Mouse (Mus musculus) stomach, postnatal 0 days (tissue): Measurements from ENCODE around the gene Arid5b. TPM values are rescaled to one million over a fixed set of nuclear protein-coding genes. Genes with fewer than 3 reads are reported as not detected.

Experiments used
- ATAC-seq: fragments of 200-750 bp; cut with Nextera tagmentation; 2 replicates; pipeline ENCODE4 v1.8.0; 2017; ENCODE audit not compliant: low FRiP score, low TSS enrichment
- DNase-seq: peaks from one replicate; pipeline ENCODE4 v3.0.0-alpha.2; 2016; ENCODE audit warnings: low spot score
- H3K27ac ChIP-seq: fragments of 300-500 bp; sonication (generic); replicated peaks from 2 replicates; pipeline ENCODE4 v1.5.1; 2014; ENCODE audit warnings: mild to moderate bottlenecking, control low read depth
- H3K27me3 ChIP-seq: fragments of 300-500 bp; sonication (generic); 2 replicates; pipeline ENCODE4 v1.6.1; 2014; ENCODE audit warnings: low read length; ENCODE audit not compliant: control insufficient read depth, insufficient read depth
- H3K36me3 ChIP-seq: fragments of 300-500 bp; sonication (generic); 2 replicates; pipeline ENCODE4 v1.6.1; 2014; ENCODE audit warnings: low read length, mixed read lengths; ENCODE audit not compliant: control insufficient read depth, insufficient read depth
- H3K4me1 ChIP-seq: fragments of 300-500 bp; sonication (generic); replicated peaks from 2 replicates; pipeline ENCODE4 v1.6.1; 2014; ENCODE audit warnings: antibody characterized with exemption; ENCODE audit not compliant: control insufficient read depth, insufficient read depth
- H3K4me2 ChIP-seq: fragments of 300-500 bp; sonication (generic); replicated peaks from 2 replicates; pipeline ENCODE4 v1.6.1; 2014; ENCODE audit warnings: low read depth, mild to moderate bottlenecking, control low read depth, moderate library complexity
- H3K4me3 ChIP-seq: fragments of 300-500 bp; sonication (generic); 2 replicates; pipeline ENCODE4 v1.5.1; 2014; ENCODE audit warnings: low read depth, low read length, control low read depth
- H3K9ac ChIP-seq: fragments of 300-500 bp; sonication (generic); 2 replicates; pipeline ENCODE4 v1.6.1; 2014; ENCODE audit warnings: mild to moderate bottlenecking, low read length, control low read depth, mixed read lengths
- H3K9me3 ChIP-seq: fragments of 300-500 bp; sonication (generic); 2 replicates; pipeline ENCODE4 v1.6.1; 2016; ENCODE audit warnings: low read length; ENCODE audit not compliant: control insufficient read depth
- CTCF ChIP-seq: IDR thresholded peaks from 2 replicates; pipeline ENCODE4 v1.5.1; 2016; ENCODE audit warnings: antibody characterized with exemption, low read depth, mild to moderate bottlenecking, moderate library complexity
- EP300 ChIP-seq: optimal IDR thresholded peaks from 2 replicates; pipeline ENCODE3; 2016; ENCODE audit warnings: antibody characterized with exemption
- WGBS: fragments of 180-500 bp; shearing (Covaris S2); extraction: QIAGEN DNeasy Blood & Tissue Kit; methylation state at CpG from one replicate; pipeline ENCODE4 v1.1.7; 2014; 5-methylcytosine and 5-hydroxymethylcytosine counted together
- polyA plus RNA-seq: library from polyadenylated mRNA; unstranded; fragments of >200 nt; fragmentation: Nextera tagmentation; extraction: Ambion mirVana; gene quantifications from 2 replicates; pipeline ENCODE4 v1.2.1, GENCODE M21; 2015

Arid5b gene
- polyA plus RNA-seq, 1 experiment from 2014 or later = 18.3 TPM

- TF ChIP-seq EP300 = no peak
- TF ChIP-seq CTCF = no peak
- no peak for ATAC-seq
- no peaks in the 10 kb centered on the region for H3K9me3 ChIP-seq
- no peak overlapping the region for H3K9ac ChIP-seq
- no peak overlapping the region for H3K27ac ChIP-seq
- 71% methylated on average over 2 of the region's 2 CpGs for WGBS
- peaks cover 7% of the 10 kb centered on the region for H3K4me1 ChIP-seq
- no peak for DNase-seq
- H3K4me2 ChIP-seq = no peak overlapping the region
- no peak overlapping the region for H3K4me3 ChIP-seq
- H3K36me3 ChIP-seq = peaks cover 12% of the 10 kb centered on the region; the same call in 1 of the 2 replicates
- no peaks in the 10 kb centered on the region for H3K27me3 ChIP-seq
Measured at GRCm38 (mm10) chr10:68124985-68125384, 153.6 kb downstream of the Arid5b start.

GRCm38 (mm10) chr10:68123446-68123845, 155.1 kb downstream of the Arid5b start:
- Histone ChIP-seq H3K36me3 (peaks cover 14% of the 10 kb centered on the region; the same call in 1 of the 2 replicates), H3K9ac (no peak overlapping the region), H3K27me3 (no peaks in the 10 kb centered on the region), H3K4me2 (no peak overlapping the region), H3K4me1 (peaks cover 2% of the 10 kb centered on the region), H3K27ac (no peak overlapping the region), H3K4me3 (no peak overlapping the region), H3K9me3 (no peaks in the 10 kb centered on the region)
- TF ChIP-seq EP300 = no peak
- TF ChIP-seq CTCF = no peak
- ATAC-seq (no peak), DNase-seq (no peak)
- 85% methylated on average over 4 of the region's 4 CpGs for WGBS

- no peaks in the 10 kb centered on the region for H3K27me3 ChIP-seq
- no peak overlapping the region for H3K4me3 ChIP-seq
- WGBS = 56% methylated on average over 4 of the region's 4 CpGs
- no peak overlapping the region for H3K9ac ChIP-seq
- no peak overlapping the region for H3K27ac ChIP-seq
- TF ChIP-seq EP300 (no peak), CTCF (no peak)
- DNase-seq = no peak
- no peaks in the 10 kb centered on the region for H3K9me3 ChIP-seq
- H3K36me3 ChIP-seq = peaks cover 18% of the 10 kb centered on the region; the same call in 1 of the 2 replicates
- ATAC-seq = no peak
- H3K4me1 ChIP-seq = no peaks in the 10 kb centered on the region; the same call in 1 of the 2 replicates
- H3K4me2 ChIP-seq = no peak overlapping the region
Measured at GRCm38 (mm10) chr10:68121960-68122359, 156.6 kb downstream of the Arid5b start.

DNA sequence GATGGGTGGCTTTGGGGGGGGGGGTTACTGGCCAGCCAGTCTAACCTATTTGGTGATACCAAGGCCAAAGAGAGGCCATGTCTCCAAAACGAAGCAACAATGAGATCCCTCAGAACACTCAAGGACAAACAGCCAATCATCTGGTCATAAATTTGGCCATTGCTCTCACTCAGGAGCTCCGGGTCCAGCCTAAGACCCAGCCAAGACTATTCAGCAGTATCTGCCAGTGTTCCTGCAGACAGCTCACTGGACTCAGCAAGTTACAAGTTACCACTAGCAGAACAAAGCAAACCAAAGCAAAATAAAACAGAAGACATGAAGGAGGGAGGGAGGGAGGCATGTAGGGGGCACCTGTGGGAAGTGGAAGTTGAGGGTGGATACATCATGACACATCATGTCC, 157.3 kb downstream of the Arid5b start:
- H3K9me3 ChIP-seq = no peaks in the 10 kb centered on the region
- no peak overlapping the region for H3K9ac ChIP-seq
- ATAC-seq = no peak
- DNase-seq = no peak
- no peaks in the 10 kb centered on the region; the same call in 1 of the 2 replicates for H3K4me1 ChIP-seq
- H3K36me3 ChIP-seq = peaks cover 18% of the 10 kb centered on the region; the same call in 1 of the 2 replicates
- no peak overlapping the region for H3K4me2 ChIP-seq
- H3K27me3 ChIP-seq = no peaks in the 10 kb centered on the region
- no peak overlapping the region for H3K4me3 ChIP-seq
- 90% methylated on average over 2 of the region's 2 CpGs for WGBS
- no peak overlapping the region for H3K27ac ChIP-seq
- no peak for TF ChIP-seq EP300
- no peak for TF ChIP-seq CTCF

GRCm38 (mm10) chr10:68120011-68120410, 158.5 kb downstream of the Arid5b start:
- Histone ChIP-seq H3K27ac (no peak overlapping the region), H3K4me2 (no peak overlapping the region), H3K4me1 (no peaks in the 10 kb centered on the region), H3K9me3 (no peaks in the 10 kb centered on the region), H3K36me3 (peaks cover 21% of the 10 kb centered on the region), H3K9ac (no peak overlapping the region), H3K27me3 (no peaks in the 10 kb centered on the region), H3K4me3 (no peak overlapping the region)
- DNase-seq = no peak
- TF ChIP-seq EP300 (no peak), CTCF (no peak)
- ATAC-seq = no peak
- WGBS = 74% methylated on average over 4 of the region's 4 CpGs

GRCm38 (mm10) chr10:68119285-68119684, 159.3 kb downstream of the Arid5b start:
- TF ChIP-seq CTCF (no peak), EP300 (no peak)
- Histone ChIP-seq H3K36me3 (peaks cover 20% of the 10 kb centered on the region), H3K9me3 (no peaks in the 10 kb centered on the region), H3K4me3 (no peak overlapping the region), H3K27ac (no peak overlapping the region), H3K4me1 (no peaks in the 10 kb centered on the region), H3K4me2 (no peak overlapping the region), H3K27me3 (no peaks in the 10 kb centered on the region), H3K9ac (no peak overlapping the region)
- DNase-seq = no peak
- 67% methylated on average over 6 of the region's 6 CpGs for WGBS
- no peak for ATAC-seq
